Mouse (Mus musculus) heart, adult 18-20 months (tissue): ENCODE measurements around the gene Spag4. TPM values are rescaled to one million over a fixed set of nuclear protein-coding genes. Genes with fewer than 3 reads are reported as not detected.
A peak's percentile ranks its signal among the peaks of the same experiment; 100 is the strongest.

Source experiments
- DNase-seq, 2 experiments: peaks; one replicate each; pipeline ENCODE4 v3.0.0; 2021 to 2022; ENCODE audit warnings: mixed read lengths in 1 of 2
- long read RNA-seq, 2 experiments: library from polyadenylated mRNA; stranded (forward); transcript quantifications; one replicate each; pipeline ENCODE4 v2.0.0; 2021
- total RNA-seq, 2 experiments: library from RNA; stranded (reverse); gene quantifications; 2 replicates each; pipeline ENCODE4 v1.2.3; 2021

Spag4 gene
- total RNA-seq, result 1 to 10 TPM; 1.5 to 2.1 TPM
- long read RNA-seq, experiment 1, partial matches to known transcripts, result 0 of 1 reads
- long read RNA-seq, experiment 1, other reads (novel, unspliced or antisense), result 1 of 1 reads
- long read RNA-seq, experiment 2, partial matches to known transcripts, result 0 of 1 reads
- long read RNA-seq, experiment 2, other reads (novel, unspliced or antisense), result 1 of 1 reads

- DNase-seq, result peak; percentile 75 to 84
Measured at GRCm38 (mm10) chr2:156065099-156066041, at the start of gene Spag4. Gene Spag4 (plus strand): TSS chr2:156065175.

DNA sequence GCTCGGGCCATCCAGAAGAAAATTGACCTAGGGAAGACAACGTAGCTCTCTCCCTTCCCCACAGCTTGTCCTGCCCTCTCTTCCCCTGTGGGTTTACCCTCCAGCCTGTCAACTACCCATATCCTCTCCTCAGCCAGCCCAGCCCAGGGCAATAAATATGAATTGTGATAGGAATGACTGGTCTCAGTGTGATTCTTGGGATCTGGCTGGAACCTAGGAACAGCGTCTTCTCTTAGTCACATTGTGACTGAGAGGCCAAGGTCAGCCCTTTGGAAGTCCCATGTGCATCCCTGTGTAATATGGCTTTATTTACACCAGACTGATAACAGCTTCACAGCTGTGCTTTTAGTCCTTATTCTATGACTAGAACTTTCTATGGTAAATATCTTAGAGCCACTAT, 46.9 kb upstream of the Spag4 start:
- DNase-seq, result no peak

DNA sequence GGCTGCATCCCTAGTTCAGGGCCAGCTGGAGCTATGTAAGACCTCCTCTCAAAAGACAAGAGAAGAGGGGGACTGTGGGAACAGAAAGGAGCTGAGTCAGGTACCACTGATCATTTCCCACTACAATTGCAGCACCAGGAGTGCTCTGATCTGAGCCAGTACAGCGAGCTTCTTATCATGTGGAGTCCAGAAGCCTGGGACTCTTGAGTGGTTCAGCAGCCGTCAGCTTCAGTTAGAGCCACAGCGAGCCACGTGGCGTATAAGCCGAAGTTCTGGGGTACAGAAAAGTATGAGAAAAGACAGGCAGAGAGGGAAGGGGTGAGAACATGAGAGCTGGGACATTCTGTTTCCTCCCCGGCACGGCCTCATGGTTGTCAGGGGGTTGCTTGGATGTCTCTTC, 43.8 kb upstream of the Spag4 start:
- DNase-seq, result no peak

DNA sequence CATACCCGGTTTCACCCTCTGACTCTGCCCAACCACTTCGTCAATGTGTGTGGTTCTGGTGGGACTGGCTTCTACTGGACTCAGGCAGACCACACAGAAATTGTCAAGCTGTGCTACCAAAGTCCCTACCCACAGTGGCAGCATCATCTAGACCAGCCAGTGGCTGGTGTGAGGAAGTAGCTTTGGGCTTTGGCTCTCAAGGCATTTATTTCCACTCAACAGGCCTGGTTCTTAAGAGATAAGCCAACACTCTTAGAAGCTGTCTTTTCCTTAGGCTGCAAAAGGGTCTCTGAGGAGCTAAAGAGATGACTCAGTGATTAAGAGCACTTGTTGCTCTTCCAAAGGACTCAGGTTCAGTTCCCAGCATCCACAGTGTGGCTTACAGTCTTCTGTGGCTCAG, 43.2 kb upstream of the Spag4 start:
- DNase-seq, result no peak

DNA sequence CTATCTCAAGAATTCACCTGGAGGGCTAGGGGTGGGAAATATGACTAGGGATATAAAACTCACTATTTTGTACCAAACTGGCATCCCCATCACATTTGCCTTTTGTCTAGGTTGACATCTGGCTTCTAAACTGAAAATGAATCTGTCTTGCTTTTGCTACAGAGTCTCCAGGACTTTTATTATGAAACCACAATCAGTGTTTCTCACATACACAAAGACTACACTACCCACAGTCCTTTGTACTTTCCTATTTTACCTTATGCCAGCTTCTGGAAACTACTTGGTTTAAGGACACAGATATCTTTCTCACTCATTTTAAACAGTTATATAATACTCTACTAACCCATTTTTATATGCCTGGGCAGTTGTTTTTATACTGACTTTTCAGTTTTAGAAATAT, 39.5 kb upstream of the Spag4 start:
- DNase-seq, result no peak

DNA sequence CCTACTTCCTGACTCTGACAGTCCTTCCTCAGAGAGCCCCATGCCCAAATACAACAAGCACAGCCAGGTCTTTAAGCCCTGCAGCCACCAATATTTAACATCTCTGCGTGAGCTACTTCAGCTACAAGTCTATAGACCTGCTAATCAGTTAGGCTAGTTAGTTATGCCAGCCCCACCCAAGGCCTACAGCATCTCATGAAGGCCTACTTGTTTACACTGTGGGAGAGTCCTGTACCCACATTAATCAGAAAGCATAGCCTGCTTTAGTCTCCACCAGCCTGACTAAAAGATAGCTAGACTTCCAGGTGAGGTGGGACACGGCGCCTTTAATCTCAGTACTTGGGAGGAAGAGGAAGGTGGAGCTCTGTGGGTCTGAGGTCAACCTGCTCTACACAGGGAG, 25.6 kb upstream of the Spag4 start:
- no peak for DNase-seq

DNA sequence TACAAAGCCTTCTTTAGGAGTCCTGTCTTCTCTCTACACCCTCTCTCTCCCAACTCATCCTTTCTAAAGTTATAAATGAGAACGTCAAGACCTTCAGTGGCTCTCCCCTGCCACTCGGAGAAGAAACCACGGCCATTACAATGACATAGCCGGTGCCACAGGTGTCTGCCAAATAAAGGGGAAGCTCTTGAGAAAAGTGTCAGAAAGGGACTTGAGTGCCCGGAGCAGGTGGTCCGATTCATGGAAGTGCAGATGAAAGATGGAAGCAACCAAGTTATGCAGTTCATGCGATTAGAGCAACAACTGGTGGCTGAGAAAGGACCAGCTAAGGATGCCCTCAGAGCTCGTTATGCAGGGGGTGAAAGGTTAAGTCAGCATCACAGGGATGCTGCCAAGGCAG, 22.1 kb upstream of the Spag4 start:
- no peak for DNase-seq

DNA sequence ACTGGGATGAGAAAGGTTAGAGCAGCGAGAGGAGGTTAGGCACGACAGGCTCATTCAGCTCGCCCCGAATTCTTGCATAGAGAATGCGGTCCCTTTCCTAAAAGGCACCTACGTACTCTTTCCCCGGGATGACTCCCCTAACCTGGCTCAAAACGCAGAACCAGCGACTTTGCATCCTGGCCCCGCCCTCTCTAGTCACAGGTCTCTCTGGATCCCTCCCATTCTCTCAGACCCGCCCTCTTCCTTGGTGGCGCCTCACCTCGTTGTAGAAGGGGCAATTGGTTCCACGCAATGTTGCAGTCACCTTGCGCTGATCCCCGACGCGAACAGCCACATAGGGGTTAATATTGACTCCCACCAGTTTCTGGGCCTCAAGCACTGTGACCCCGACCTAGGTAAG, 17.0 kb upstream of the Spag4 start:
- DNase-seq, result no peak

GRCm38 (mm10) chr2:156052816-156053215, 12.2 kb upstream of the Spag4 start, which contains the start of gene Fer1l4:
Gene Fer1l4 (minus strand): TSS chr2:156052947.
- DNase-seq, result no peak

- DNase-seq, result no peak
Measured at GRCm38 (mm10) chr2:156066126-156066525, 1.2 kb downstream of the Spag4 start.

DNA sequence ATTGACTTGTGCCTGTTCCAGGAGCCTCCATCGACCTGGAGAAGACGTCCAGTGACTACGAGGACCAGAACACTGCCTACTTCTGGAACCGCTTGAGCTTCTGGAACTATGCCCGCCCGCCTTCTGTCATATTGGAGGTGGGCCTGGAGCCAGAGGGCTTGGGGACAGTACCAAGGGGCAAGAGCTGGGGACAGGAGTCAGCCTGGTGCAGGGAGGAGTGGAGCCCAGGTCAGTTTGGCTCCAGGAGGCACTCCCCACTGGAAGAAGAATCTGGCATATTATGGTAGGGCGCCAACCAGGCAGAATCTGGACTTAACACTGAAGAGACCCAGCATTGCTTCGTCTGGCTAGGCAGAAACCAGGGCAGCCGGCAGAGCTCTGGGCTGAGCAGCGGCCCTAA, 2.9 kb downstream of the Spag4 start:
- no peak for DNase-seq

GRCm38 (mm10) chr2:156071236-156071635, 6.3 kb downstream of the Spag4 start:
- no peak for DNase-seq

DNA sequence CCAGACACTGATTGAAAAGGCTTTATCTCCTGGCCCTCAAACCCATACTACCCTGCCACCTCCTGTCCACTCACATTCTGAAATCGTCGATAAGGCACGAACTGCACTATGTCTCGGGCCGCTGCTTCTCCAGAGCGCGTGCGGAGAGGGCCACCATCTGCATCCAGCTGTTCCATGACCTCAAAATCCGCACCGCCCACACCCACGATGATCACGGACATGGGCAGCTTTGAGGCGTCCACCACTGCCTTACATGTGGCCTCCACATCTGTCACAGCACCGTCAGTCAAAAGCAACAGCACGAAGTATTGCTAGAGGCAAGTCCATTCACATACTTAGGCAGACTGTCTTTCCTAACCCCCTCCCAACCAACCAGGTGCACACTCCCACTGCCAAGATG, 8.8 kb downstream of the Spag4 start:
- DNase-seq, result peak; percentile 34 to 54

DNA sequence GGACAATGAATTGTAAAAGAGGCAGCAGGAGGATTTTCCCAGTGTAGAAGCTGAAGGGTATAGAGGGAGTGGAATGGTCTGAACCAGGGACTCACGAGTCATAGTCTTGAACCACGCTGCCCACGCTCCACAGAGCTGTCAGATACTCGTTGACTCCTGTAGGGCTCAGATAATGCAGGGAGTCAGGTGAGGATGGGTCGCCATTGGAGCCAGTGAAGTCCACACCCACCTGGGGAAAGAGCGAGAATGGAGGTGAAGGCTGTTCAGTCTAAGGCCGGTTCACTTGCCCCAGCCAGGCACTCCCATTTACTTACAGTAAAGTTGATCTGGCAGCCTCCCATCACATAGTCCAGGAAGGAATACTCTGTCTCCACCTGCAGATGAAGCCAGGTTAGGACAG, 12.5 kb downstream of the Spag4 start:
- no peak for DNase-seq

GRCm38 (mm10) chr2:156078421-156079182, 13.6 kb downstream of the Spag4 start:
- DNase-seq, result no peak

- no peak for DNase-seq
Measured at GRCm38 (mm10) chr2:156079183-156079560, 14.2 kb downstream of the Spag4 start.

DNA sequence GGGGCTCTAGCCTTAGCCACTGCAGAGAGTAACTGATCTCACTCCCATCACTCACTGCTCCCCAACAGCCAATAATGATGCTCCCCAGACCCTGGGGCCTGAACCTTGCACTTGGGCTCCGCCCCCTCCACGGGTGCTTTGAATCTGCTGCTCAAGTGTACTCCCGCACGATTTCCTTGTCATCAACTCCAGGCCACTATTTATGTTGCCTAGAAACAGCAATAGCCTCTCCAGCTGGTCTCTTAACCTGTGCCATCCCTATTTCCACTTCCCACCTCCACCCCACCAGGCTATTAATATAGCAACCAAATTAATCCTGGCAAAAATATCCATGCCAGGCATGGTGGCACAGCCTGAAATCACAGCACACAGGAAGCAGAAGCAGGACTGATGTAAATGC, 14.7 kb downstream of the Spag4 start:
- peak; percentile 33 to 48 for DNase-seq

DNA sequence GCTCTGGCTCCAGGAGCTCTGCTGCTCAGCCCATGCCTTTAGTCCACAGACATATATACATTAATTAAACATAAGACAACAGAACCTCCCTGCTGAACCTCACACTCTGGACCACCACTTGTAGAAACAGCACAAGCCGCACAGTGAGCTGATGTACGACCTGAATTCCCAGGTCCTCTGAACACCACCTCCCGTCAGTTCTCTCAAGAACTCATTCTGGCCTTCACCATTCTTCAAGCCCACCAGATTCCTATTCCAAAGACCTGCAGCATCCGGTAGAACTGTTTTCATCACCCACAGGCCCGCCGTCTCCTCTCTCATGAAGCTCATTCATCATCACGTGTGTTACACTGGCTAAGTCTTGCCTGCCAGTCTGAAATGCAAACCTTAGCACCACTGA, 15.4 kb downstream of the Spag4 start:
- DNase-seq, result no peak

GRCm38 (mm10) chr2:156084541-156084940, 19.6 kb downstream of the Spag4 start:
- no peak for DNase-seq

DNA sequence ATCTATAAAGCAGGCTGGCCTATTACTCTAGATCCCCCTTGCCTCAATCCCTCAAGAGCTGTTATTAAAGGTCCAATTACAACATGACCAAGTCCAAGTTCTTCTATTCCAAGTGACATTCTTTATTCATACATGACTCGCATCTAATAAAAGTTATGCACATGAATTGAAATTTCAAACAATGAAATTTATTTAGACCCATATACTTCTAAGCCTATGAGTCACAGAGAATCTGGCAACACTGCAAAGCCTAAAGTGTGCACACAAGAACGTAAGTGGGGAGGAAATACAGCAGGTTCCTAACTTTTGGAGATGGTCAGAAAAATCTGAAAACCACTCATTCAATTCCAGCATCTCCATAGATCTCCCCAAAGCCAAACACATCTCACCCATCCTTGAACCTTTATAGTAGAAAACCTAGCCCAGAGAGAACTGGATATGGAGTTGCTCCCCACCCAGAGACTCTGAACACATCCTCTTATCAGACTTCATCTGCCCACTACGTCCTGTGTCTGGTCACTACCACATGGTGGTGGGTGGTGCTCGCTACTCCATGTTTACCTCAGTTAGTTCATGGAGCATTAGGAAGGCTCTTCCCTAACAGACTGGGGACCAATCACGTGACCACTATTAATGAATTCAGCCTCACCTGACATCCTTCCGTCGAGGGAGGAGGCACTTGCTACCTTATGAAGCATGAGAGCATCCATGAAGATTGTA, 22.6 kb downstream of the Spag4 start:
- no peak for DNase-seq

DNA sequence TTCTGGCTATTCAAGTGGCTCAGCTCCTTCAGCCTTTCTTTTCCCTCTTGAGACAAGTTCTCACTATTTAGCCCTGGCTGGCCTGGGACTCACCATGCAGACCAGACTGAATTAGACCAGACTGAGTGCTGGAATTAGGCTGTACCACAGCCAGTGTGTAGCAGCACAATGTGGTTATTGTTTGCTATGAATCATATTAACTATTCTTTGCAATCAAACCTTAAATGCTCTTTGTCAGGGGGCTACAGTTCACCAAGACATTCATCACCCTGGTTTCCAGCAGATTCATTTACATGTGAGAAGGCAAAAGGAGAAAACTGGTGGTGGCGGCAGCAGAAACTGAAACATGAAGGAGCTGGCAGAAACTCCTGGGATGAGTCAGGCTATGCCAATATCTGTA, 24.8 kb downstream of the Spag4 start:
- DNase-seq, result no peak

DNA sequence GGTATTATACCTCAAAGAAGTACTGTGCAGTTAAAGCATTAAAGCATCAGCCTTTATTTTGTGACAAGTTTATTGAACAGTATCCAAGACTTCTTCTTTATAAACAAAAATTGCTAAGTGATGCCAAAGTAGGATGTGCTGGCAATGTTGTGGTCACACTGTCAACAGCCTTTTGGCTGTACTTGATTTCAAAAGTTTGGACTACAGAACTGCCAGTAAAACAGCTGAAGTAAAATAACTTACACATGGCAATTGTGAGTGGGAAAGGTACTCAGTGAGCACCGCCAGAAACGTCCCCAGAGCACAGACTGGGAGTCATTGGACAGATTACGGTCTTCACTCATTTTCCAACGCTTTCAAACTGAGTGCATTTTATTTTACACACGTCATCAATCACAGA, 27.0 kb downstream of the Spag4 start:
- DNase-seq, result peak in 1 of 2 experiments; percentile 14
